Mouse (Mus musculus) limb, embryonic 11.5 days (tissue): Measurements from ENCODE around the gene Spock3. TPM values are rescaled to one million over a fixed set of nuclear protein-coding genes. Genes with fewer than 3 reads are reported as not detected.

ENCODE experiments used
- ATAC-seq: fragments of 200-750 bp; cut with Nextera tagmentation; 2 replicates; pipeline ENCODE4 v1.8.0; 2017; ENCODE audit warnings: low read depth; ENCODE audit not compliant: insufficient number of reproducible peaks, low FRiP score, low TSS enrichment
- DNase-seq: peaks from one replicate; pipeline ENCODE4 v3.0.0-alpha.2; 2015; ENCODE audit warnings: low spot score
- H3K27ac ChIP-seq: fragments of 300-500 bp; sonication (generic); replicated peaks from 2 replicates; pipeline ENCODE4 v1.5.1; 2014; ENCODE audit warnings: low read depth, mild to moderate bottlenecking, low read length
- H3K27me3 ChIP-seq: fragments of 300-500 bp; sonication (generic); 2 replicates; pipeline ENCODE4 v1.6.1; 2014; ENCODE audit warnings: mild to moderate bottlenecking, low read length, mixed read lengths; ENCODE audit not compliant: control insufficient read depth, insufficient read depth
- H3K36me3 ChIP-seq: fragments of 300-500 bp; sonication (generic); 2 replicates; pipeline ENCODE4 v1.6.1; 2014; ENCODE audit warnings: mild to moderate bottlenecking, low read length, moderate library complexity, mixed read lengths; ENCODE audit not compliant: control insufficient read depth, insufficient read depth
- H3K4me1 ChIP-seq: fragments of 300-500 bp; sonication (generic); 2 replicates; pipeline ENCODE4 v1.6.1; 2014; ENCODE audit warnings: low read length, mixed read lengths; ENCODE audit not compliant: control insufficient read depth, insufficient read depth
- H3K4me2 ChIP-seq: fragments of 300-500 bp; sonication (generic); 2 replicates; pipeline ENCODE4 v1.6.1; 2014; ENCODE audit warnings: low read depth, mild to moderate bottlenecking, moderate library complexity; ENCODE audit not compliant: severe bottlenecking
- H3K4me3 ChIP-seq: fragments of 300-500 bp; sonication (generic); 2 replicates; pipeline ENCODE4 v1.5.1; 2014; ENCODE audit warnings: low read depth, low read length
- H3K9ac ChIP-seq: fragments of 300-500 bp; sonication (generic); 2 replicates; pipeline ENCODE4 v1.6.1; 2014; ENCODE audit warnings: mild to moderate bottlenecking, low read length
- H3K9me3 ChIP-seq: fragments of 300-500 bp; sonication (generic); 2 replicates; pipeline ENCODE4 v1.6.1; 2016; ENCODE audit warnings: low read length; ENCODE audit not compliant: control insufficient read depth
- WGBS: fragments of 180-500 bp; shearing (Covaris S2); extraction: QIAGEN DNeasy Blood & Tissue Kit; methylation state at CpG from one replicate; pipeline ENCODE4 v1.1.7; 2014; 5-methylcytosine and 5-hydroxymethylcytosine counted together
- polyA plus RNA-seq: library from polyadenylated mRNA; unstranded; fragments of >200 nt; fragmentation: Nextera tagmentation; extraction: Ambion mirVana; gene quantifications from 2 replicates; pipeline ENCODE4 v1.2.1, GENCODE M21; 2014

The Spock3 gene
- 11.2 and 11.7 TPM in 2 replicates for polyA plus RNA-seq

DNA sequence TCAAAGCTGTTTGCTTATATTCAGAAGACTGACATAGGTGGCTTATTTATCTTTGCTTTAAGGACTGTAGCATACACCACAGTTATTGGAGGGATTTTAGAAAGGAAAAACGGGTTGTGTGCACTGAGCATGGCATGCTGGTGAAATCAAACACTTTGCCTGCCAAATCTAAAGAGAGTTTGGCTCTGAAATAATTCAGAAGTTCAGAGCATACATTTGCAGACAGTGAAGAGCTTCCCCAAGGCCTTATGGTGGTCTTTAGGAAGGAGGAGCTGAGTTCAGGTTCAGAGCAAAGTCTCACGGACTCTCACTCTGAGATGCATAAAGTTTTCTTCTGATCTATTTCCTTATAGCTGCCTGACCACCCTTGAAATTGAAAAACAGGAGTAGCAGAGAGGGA lies at the start of gene Spock3:
Spock3 (plus strand) TSS at position 301 of the 400 bp plus-strand sequence.
- H3K4me2 ChIP-seq, result peak within 1 kb of the TSS; percentile 90
- peak within 1 kb of the TSS; percentile 65 for H3K9ac ChIP-seq
- peak within 1 kb of the TSS; percentile 58 for H3K4me3 ChIP-seq
- WGBS, result 54% methylated on average over 2 of the region's 2 CpGs
- H3K36me3 ChIP-seq, result no peaks in the 10 kb centered on the region
- no peaks in the 10 kb centered on the region for H3K4me1 ChIP-seq
- no peaks in the 10 kb centered on the region for H3K9me3 ChIP-seq
- ATAC-seq (no peak), DNase-seq (no peak)
- no peaks in the 10 kb centered on the region for H3K27me3 ChIP-seq
- no peak within 1 kb of the TSS for H3K27ac ChIP-seq

DNA sequence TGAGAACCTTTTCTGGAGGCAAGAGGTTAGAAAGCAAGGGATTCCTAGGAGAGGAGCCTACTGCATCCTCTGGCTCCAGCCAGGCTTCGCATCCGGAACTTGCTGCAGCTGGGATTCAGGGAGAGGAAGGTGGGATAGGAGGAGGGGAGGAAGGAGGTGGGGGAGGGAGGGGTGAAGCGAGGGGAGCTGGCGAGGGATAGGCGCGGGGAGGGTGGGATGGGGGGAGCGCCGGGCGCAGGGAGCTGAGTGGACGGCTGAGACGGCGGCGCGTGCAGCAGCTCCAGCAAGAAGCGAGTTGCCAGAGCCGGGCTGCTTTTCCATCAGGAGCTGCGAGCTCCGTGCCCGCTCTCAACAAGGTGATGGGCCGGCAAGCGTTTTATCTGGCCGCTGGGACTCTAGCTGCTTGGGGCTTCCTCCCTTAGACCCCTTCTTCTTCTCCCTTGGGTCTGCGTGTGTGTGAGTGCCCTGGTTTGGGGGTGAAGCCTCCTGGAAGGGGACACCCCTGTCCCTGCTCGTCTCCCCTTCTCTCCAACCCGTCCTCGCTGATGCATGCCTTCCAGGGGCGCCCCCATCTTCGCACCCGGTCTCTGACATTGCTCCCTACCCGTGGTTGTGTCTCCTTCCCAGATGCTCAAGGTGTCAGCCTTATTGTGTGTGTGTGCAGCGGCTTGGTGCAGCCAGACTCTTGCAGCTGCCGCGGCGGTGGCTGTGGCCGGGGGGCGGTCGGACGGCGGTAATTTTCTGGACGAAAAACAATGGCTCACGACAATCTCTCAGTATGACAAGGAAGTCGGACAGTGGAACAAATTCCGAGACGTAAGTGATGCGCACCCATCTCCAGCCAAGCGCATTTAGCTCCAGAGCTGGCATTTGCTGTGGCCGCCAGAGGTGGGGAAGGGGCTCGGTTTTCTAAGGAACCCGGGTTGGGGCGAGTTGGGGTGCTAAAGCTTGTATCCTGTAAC lies 645 bp downstream of the Spock3 start:
- peak overlapping the region; percentile 58 for H3K4me3 ChIP-seq
- no peaks in the 10 kb centered on the region for H3K9me3 ChIP-seq
- H3K9ac ChIP-seq, result peak overlapping the region; percentile 65
- peak; percentile 85 for ATAC-seq
- DNase-seq, result peak; percentile 79
- peak overlapping the region; percentile 90 for H3K4me2 ChIP-seq
- H3K27ac ChIP-seq, result no peak overlapping the region
- H3K36me3 ChIP-seq, result no peaks in the 10 kb centered on the region
- no peaks in the 10 kb centered on the region for H3K27me3 ChIP-seq
- H3K4me1 ChIP-seq, result no peaks in the 10 kb centered on the region
- under 1% methylated on average over 45 of the region's 50 CpGs for WGBS

DNA sequence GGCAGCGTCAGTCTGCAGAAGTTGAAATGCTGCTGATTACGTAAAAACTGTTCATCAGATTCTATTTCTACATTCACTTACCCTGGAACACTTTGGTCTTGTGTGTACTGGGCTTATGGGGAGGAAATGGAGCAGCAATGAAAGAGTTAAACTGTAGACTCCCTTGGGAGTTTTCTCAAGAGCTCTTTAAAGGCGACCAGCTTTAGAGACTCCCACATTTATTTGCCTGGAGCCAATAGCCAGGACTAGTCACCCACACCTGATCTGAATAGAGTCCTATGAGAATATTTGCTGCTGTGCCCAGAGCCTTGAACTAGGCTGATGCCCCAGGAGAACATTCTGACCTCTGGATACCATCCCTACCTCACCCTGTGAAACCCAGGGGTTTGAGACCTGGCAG lies 1.7 kb downstream of the Spock3 start:
- Histone ChIP-seq H3K4me1 (no peaks in the 10 kb centered on the region), H3K4me2 (peak overlapping the region; percentile 90; the same call in 1 of the 2 replicates), H3K27me3 (no peaks in the 10 kb centered on the region), H3K27ac (no peak overlapping the region), H3K9ac (no peak overlapping the region), H3K4me3 (no peak overlapping the region), H3K36me3 (no peaks in the 10 kb centered on the region), H3K9me3 (no peaks in the 10 kb centered on the region)
- DNase-seq (peak; percentile 23), ATAC-seq (peak; percentile 55)
- 8% methylated on average over 3 of the region's 3 CpGs for WGBS

DNA sequence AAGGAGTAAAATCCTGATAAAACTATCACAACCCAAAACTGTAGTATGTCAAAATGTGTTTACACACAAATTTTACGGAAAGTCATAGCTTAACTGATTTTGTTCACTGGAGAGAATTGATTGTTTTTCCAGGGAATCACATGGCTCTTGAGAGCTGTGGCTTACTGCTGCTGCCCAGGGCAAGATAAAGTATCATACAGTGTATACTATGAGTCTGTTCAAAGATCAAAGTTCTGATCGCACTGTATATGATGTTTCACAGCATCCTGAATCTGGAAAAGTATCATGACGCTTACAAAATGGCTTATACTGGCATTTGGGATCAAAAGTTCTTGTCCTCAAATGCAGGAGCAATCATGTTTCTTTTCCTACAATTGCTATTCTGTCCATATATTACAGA lies 11.8 kb downstream of the Spock3 start:
- 88% methylated on average over 3 of the region's 3 CpGs for WGBS
- H3K4me1 ChIP-seq, result no peaks in the 10 kb centered on the region
- ATAC-seq (no peak), DNase-seq (no peak)
- H3K27ac ChIP-seq, result no peak overlapping the region
- no peaks in the 10 kb centered on the region for H3K27me3 ChIP-seq
- no peaks in the 10 kb centered on the region for H3K36me3 ChIP-seq
- no peak overlapping the region for H3K4me3 ChIP-seq
- no peak overlapping the region for H3K4me2 ChIP-seq
- no peak overlapping the region for H3K9ac ChIP-seq
- H3K9me3 ChIP-seq, result no peaks in the 10 kb centered on the region

DNA sequence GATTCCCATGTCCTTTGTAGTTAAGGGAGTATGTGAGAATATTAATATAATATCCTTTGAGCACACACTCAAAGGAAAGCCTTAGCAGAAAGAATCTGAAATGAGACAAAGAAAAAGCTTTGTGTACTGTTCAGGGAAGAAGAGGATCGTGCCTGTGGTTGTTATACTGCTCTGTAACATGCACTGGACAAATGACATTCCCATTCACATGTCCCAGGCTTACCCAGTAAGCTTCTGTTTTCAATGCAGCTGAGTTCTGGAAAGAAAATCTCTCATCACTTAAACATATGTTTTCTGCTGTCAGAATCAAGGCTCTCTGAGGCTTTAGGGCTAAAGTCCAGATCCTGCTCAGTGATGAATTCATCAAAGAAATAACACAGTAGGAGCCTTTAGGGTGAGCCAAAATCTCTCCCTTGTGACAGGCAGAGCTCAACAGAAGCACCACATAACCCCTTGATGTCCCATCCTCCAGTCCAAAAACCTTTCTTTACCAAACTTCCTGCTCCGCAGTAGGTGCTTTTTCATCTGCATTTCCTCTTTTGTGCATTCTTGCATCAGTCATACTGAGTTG lies 19.1 kb downstream of the Spock3 start:
- Histone ChIP-seq H3K9ac (no peak overlapping the region), H3K4me3 (no peak overlapping the region), H3K4me2 (no peak overlapping the region), H3K36me3 (no peaks in the 10 kb centered on the region), H3K4me1 (no peaks in the 10 kb centered on the region), H3K27me3 (no peaks in the 10 kb centered on the region), H3K9me3 (no peaks in the 10 kb centered on the region), H3K27ac (no peak overlapping the region)
- 87% methylated on average over 2 of the region's 2 CpGs for WGBS
- ATAC-seq, result no peak
- no peak for DNase-seq

DNA sequence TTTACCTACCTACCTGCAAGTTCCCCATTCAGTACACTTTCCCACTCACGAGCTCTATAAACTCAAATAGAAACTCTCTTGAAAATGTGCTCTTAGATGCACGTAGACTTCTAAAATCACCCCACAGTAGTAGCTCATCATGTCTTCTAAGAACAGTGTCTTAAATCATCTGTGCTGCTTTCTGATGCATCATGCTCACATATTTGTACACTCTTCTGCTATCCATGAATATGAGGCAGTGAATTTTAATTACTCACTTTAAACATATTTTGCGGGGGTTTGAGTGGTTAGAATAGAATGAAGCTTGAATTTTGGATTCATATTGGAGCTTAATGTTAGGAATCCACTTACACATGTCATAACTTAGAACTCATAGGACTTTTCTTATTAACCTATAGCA lies 138.2 kb downstream of the Spock3 start:
- H3K4me2 ChIP-seq, result no peak overlapping the region
- no peak overlapping the region for H3K27ac ChIP-seq
- no peaks in the 10 kb centered on the region for H3K9me3 ChIP-seq
- H3K27me3 ChIP-seq, result no peaks in the 10 kb centered on the region
- no peak overlapping the region for H3K9ac ChIP-seq
- H3K36me3 ChIP-seq, result no peaks in the 10 kb centered on the region
- ATAC-seq (no peak), DNase-seq (no peak)
- no peaks in the 10 kb centered on the region for H3K4me1 ChIP-seq
- no peak overlapping the region for H3K4me3 ChIP-seq
- 83% methylated on average over 3 of the region's 3 CpGs for WGBS

DNA sequence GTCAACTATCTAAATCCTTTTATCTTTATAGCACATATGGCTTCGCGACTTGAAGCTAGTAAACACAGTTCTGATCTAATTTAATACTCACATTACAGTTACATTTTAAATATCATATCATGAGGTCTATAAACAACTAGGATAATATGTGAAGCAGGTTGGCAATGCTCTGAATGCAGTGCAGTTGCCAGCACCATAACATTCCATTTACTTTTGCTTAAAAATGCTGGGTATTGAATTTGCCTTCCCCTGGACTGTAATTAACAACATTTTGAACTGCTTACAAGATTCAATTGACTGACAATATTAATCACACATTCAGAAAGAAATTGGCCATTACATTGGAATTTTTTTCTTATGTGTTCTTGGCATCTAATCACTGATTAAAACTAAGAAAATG lies 147.4 kb downstream of the Spock3 start:
- Histone ChIP-seq H3K9me3 (no peaks in the 10 kb centered on the region), H3K36me3 (no peaks in the 10 kb centered on the region), H3K4me3 (no peak overlapping the region), H3K27ac (no peak overlapping the region), H3K27me3 (no peaks in the 10 kb centered on the region), H3K9ac (no peak overlapping the region), H3K4me2 (no peak overlapping the region), H3K4me1 (no peaks in the 10 kb centered on the region)
- 86% methylated on average over 2 of the region's 2 CpGs for WGBS
- no peak for DNase-seq
- no peak for ATAC-seq

DNA sequence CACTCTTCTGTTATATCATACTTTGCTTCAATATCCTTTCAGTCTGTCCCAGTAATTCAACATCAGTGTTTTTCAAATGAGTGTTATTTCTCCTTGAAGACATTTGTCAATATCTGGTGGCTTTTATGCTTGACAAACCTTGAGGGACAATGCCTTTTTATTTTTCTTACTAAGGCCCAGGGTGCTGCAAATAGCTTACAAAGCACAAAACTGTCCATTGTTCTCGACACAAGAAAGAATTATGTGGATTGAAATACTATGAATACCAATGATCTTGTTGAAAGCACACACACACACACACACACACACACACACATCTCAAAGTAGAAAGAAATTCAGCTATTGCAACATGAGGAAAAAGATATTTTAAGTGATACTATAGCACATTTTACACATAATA lies 159.0 kb downstream of the Spock3 start:
- DNase-seq (no peak), ATAC-seq (no peak)
- no peak overlapping the region for H3K27ac ChIP-seq
- no peak overlapping the region for H3K9ac ChIP-seq
- H3K27me3 ChIP-seq, result no peaks in the 10 kb centered on the region
- H3K4me2 ChIP-seq, result no peak overlapping the region
- WGBS, result 84% methylated on average over 1 of the region's 1 CpGs
- H3K4me3 ChIP-seq, result no peak overlapping the region
- H3K9me3 ChIP-seq, result no peaks in the 10 kb centered on the region
- H3K36me3 ChIP-seq, result no peaks in the 10 kb centered on the region
- H3K4me1 ChIP-seq, result no peaks in the 10 kb centered on the region
